Comparison of ENCODE assay signal across 8 mouse cellular contexts in the genomic region with DNA sequence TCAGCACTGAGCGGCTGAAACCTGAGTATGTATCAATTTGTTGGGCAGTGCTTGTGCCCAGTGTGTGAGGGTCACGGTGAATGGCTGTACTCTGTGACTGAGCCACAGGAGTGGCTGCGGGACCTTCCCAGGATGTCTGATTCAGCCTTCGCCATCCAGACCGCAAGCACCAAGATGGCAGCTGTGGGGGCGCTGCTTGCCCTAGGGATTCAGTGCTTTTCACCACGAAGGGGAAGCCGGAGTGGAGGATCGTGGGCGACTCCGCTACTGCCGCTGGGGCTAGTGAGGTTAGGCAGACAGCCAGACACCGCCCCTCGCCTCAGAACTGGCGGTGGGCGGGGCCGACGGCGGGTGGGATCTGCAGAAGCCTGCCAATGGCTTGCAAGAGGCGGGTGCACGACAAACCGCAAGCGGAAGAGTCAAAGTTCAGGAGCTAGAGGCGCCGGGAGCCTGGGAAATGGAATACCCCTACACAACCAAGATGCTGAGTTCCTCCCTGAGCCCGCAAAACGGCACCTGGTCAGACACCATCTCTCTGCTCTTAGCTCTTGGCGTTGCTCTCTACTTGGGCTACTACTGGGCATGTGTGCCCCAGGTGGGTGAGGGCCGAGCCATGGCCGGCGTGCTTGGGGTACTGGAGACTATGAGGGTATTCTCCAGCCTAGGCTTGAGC. TPM values are rescaled to one million over a fixed set of nuclear protein-coding genes. Genes with fewer than 3 reads are reported as not detected.
DNase-seq lines count a peak whose midpoint lies in the region; ATAC-seq lines count a peak whose summit lies in the region.

No protein-coding gene starts in this region.

- peak overlapping the region; percentile 93 for H3K4me2 ChIP-seq in hindbrain, embryonic 14.5 days (replicated peaks)

- H3K27ac ChIP-seq in hindbrain, embryonic 14.5 days: peak overlapping the region; percentile 74

- H3K4me3 ChIP-seq in hindbrain, embryonic 14.5 days (replicated peaks; ENCODE audit: low read length): peak overlapping the region; percentile 45

- peak; percentile 88 for ATAC-seq in hindbrain, embryonic 14.5 days (ENCODE audit: low FRiP score)

- H3K36me3 ChIP-seq in hindbrain, embryonic 14.5 days (replicated peaks; ENCODE audit: control insufficient read depth, insufficient read depth): peaks cover 33% of the 10 kb centered on the region

- H3K9me3 ChIP-seq in hindbrain, embryonic 14.5 days (ENCODE audit: control insufficient read depth, low read length): no peaks in the 10 kb centered on the region

- no peaks in the 10 kb centered on the region for H3K27me3 ChIP-seq in hindbrain, embryonic 14.5 days (ENCODE audit: control insufficient read depth, insufficient read depth, low read length)

- DNase-seq in T-cell, adult 2 months (ENCODE audit: low spot score): peak; percentile 92
- DNase-seq in cerebellum, postnatal 25 days: peak; percentile 86 to 92
- DNase-seq in frontal cortex, postnatal 25 days (ENCODE audit: low spot score in 2 of 2): peak; percentile 71 to 90
- DNase-seq in hindbrain, embryonic 14.5 days (ENCODE audit: low spot score): peak; percentile 89
- peak; percentile 91 to 92 for DNase-seq in layer of hippocampus, postnatal 36 days
- DNase-seq in lung, postnatal 25 days (ENCODE audit: low spot score): peak; percentile 93
- DNase-seq in retina, embryonic 14.5 days (ENCODE audit: low spot score): peak; percentile 90
- DNase-seq in thymus, postnatal 36 days: peak; percentile 94 to 97

- WGBS in hindbrain, embryonic 14.5 days: 0% methylated on average over 31 of the region's 31 CpGs

- peaks cover 10% of the 10 kb centered on the region for H3K4me1 ChIP-seq in hindbrain, embryonic 14.5 days (replicated peaks; ENCODE audit: control insufficient read depth, insufficient read depth, low read length)

- H3K9ac ChIP-seq in hindbrain, embryonic 14.5 days: peak overlapping the region; percentile 63

RNA-seq across cellular contexts. Expression of gene Cgref1, which starts 4.4 kb away (rescaled TPM):
- polyA plus RNA-seq in hindbrain, embryonic 14.5 days (2014; fragmentation: Nextera tagmentation; extraction: Ambion mirVana): 62.4 and 71.4 TPM in 2 replicates
- 10 to 100 TPM; 16.5 to 16.7 TPM for total RNA-seq in layer of hippocampus, postnatal 36 days (2021)

RNA-seq across cellular contexts. Expression of gene Preb, which starts 10.4 kb away (rescaled TPM):
- 71.3 and 78.6 TPM in 2 replicates for polyA plus RNA-seq in hindbrain, embryonic 14.5 days (2014; fragmentation: Nextera tagmentation; extraction: Ambion mirVana)
- 100 to 1,000 TPM; 115 to 137 TPM for total RNA-seq in layer of hippocampus, postnatal 36 days (2021)

RNA-seq across cellular contexts. Expression of gene Tcf23, which starts 18.7 kb away (rescaled TPM):
- polyA plus RNA-seq in hindbrain, embryonic 14.5 days (2014; fragmentation: Nextera tagmentation; extraction: Ambion mirVana): 0.04 TPM in 1 of 2 replicates, not detected in the other
- total RNA-seq in layer of hippocampus, postnatal 36 days (2021): under 1 TPM; 0.10 to 0.13 TPM

RNA-seq across cellular contexts. Expression of gene Khk, which starts 28.6 kb away (rescaled TPM):
- polyA plus RNA-seq in hindbrain, embryonic 14.5 days (2014; fragmentation: Nextera tagmentation; extraction: Ambion mirVana): 9.0 and 11.2 TPM in 2 replicates
- 10 to 100 TPM; 10.1 to 13.6 TPM for total RNA-seq in layer of hippocampus, postnatal 36 days (2021)

RNA-seq across cellular contexts. Expression of gene Emilin1, which starts 36.6 kb away (rescaled TPM):
- polyA plus RNA-seq in hindbrain, embryonic 14.5 days (2014; fragmentation: Nextera tagmentation; extraction: Ambion mirVana): 14.1 and 17.1 TPM in 2 replicates
- total RNA-seq in layer of hippocampus, postnatal 36 days (2021): 1 to 10 TPM; 2.0 to 2.3 TPM

Comparison
In these comparisons a context has a peak if more than half of its experiments do, and no peak if none do; other contexts are left out.
1. Peak in every context shown above with its lines: DNase-seq, ATAC-seq, H3K4me3 ChIP-seq and H3K27ac ChIP-seq.